Mouse (Mus musculus) stomach, postnatal 0 days (tissue): ENCODE results near the gene Col25a1.

ENCODE experiments used
- CTCF ChIP-seq: IDR thresholded peaks from 2 replicates; pipeline ENCODE4 v1.5.1; 2016; ENCODE audit warnings: antibody characterized with exemption, low read depth, mild to moderate bottlenecking, moderate library complexity
- EP300 ChIP-seq: optimal IDR thresholded peaks from 2 replicates; pipeline ENCODE3; 2016; ENCODE audit warnings: antibody characterized with exemption

GRCm38 (mm10) chr3:130309277-130309676 lies 178.0 kb downstream of the Col25a1 start:
- TF ChIP-seq CTCF (no peak), EP300 (no peak)
